Mouse (Mus musculus) heart, embryonic 11.5 days (tissue): ENCODE measurements around the gene Mta3. TPM values are rescaled to one million over a fixed set of nuclear protein-coding genes. Genes with fewer than 3 reads are reported as not detected.

ENCODE experiments used
- ATAC-seq: fragments of 200-750 bp; cut with Nextera tagmentation; replicated peaks from 2 replicates; pipeline ENCODE4 v1.8.0; 2017; ENCODE audit warnings: moderate library complexity; ENCODE audit not compliant: insufficient number of reproducible peaks, low FRiP score, low TSS enrichment
- H3K27ac ChIP-seq: fragments of 300-500 bp; sonication (generic); 2 replicates; pipeline ENCODE4 v1.5.1; 2014; ENCODE audit warnings: mild to moderate bottlenecking, low read depth, low read length
- H3K27me3 ChIP-seq: fragments of 300-500 bp; sonication (generic); 2 replicates; pipeline ENCODE4 v1.6.1; 2014; ENCODE audit warnings: mild to moderate bottlenecking, low read length, mixed read lengths; ENCODE audit not compliant: control insufficient read depth, insufficient read depth
- H3K36me3 ChIP-seq: fragments of 300-500 bp; sonication (generic); 2 replicates; pipeline ENCODE4 v1.6.1; 2014; ENCODE audit warnings: mild to moderate bottlenecking, low read length, moderate library complexity, mixed read lengths; ENCODE audit not compliant: control insufficient read depth, insufficient read depth
- H3K4me1 ChIP-seq: fragments of 300-500 bp; sonication (generic); 2 replicates; pipeline ENCODE4 v1.6.1; 2014; ENCODE audit warnings: low read length; ENCODE audit not compliant: control insufficient read depth, insufficient read depth
- H3K4me2 ChIP-seq: fragments of 300-500 bp; sonication (generic); 2 replicates; pipeline ENCODE4 v1.6.1; 2014; ENCODE audit warnings: mild to moderate bottlenecking, moderate library complexity
- H3K4me3 ChIP-seq: fragments of 300-500 bp; sonication (generic); 2 replicates; pipeline ENCODE4 v1.5.1; 2014; ENCODE audit warnings: low read depth, low read length
- H3K9ac ChIP-seq: fragments of 300-500 bp; sonication (generic); 2 replicates; pipeline ENCODE4 v1.6.1; 2014; ENCODE audit warnings: mild to moderate bottlenecking, low read depth, low read length, moderate library complexity
- H3K9me3 ChIP-seq: fragments of 300-500 bp; sonication (generic); replicated peaks from 2 replicates; pipeline ENCODE4 v1.6.1; 2016; ENCODE audit warnings: low read length; ENCODE audit not compliant: control insufficient read depth
- WGBS: fragments of 180-500 bp; shearing (Covaris S2); extraction: QIAGEN DNeasy Blood & Tissue Kit; methylation state at CpG from one replicate; pipeline ENCODE4 v1.1.7; 2014; ENCODE audit not compliant: insufficient replicate concordance; 5-methylcytosine and 5-hydroxymethylcytosine counted together
- polyA plus RNA-seq: library from polyadenylated mRNA; unstranded; fragments of >200 nt; fragmentation: Nextera tagmentation; extraction: Ambion mirVana; gene quantifications from 2 replicates; pipeline ENCODE4 v1.2.1, GENCODE M21; 2014

The Mta3 gene
- polyA plus RNA-seq, 1 experiment from 2014 or later = 48.6 TPM

GRCm38 (mm10) chr17:83681977-83682376 is 24.0 kb upstream of the Mta3 start:
- 58% methylated on average over 7 of the region's 7 CpGs for WGBS
- Histone ChIP-seq H3K27me3 (no peaks in the 10 kb centered on the region), H3K27ac (no peak overlapping the region), H3K4me1 (no peaks in the 10 kb centered on the region), H3K4me2 (no peak overlapping the region), H3K36me3 (no peaks in the 10 kb centered on the region), H3K9me3 (no peaks in the 10 kb centered on the region), H3K4me3 (no peak overlapping the region), H3K9ac (no peak overlapping the region)
- ATAC-seq = no peak

- no peak overlapping the region for H3K4me2 ChIP-seq
- no peaks in the 10 kb centered on the region for H3K4me1 ChIP-seq
- 73% methylated on average over 7 of the region's 7 CpGs for WGBS
- no peak overlapping the region for H3K27ac ChIP-seq
- no peak overlapping the region for H3K4me3 ChIP-seq
- H3K9me3 ChIP-seq = no peaks in the 10 kb centered on the region
- H3K9ac ChIP-seq = no peak overlapping the region
- ATAC-seq = no peak
- H3K27me3 ChIP-seq = no peaks in the 10 kb centered on the region
- H3K36me3 ChIP-seq = no peaks in the 10 kb centered on the region
These were observed 21.5 kb upstream of the Mta3 start for GRCm38 (mm10) chr17:83684475-83684874.

GRCm38 (mm10) chr17:83690418-83690817 is 15.5 kb upstream of the Mta3 start:
- no peaks in the 10 kb centered on the region for H3K27me3 ChIP-seq
- peaks cover 3% of the 10 kb centered on the region for H3K9me3 ChIP-seq
- no peak for ATAC-seq
- 25% methylated on average over 2 of the region's 2 CpGs for WGBS
- no peaks in the 10 kb centered on the region for H3K36me3 ChIP-seq
- H3K4me3 ChIP-seq = no peak overlapping the region
- no peak overlapping the region for H3K9ac ChIP-seq
- no peak overlapping the region for H3K4me2 ChIP-seq
- H3K27ac ChIP-seq = no peak overlapping the region
- peaks cover 7% of the 10 kb centered on the region; the same call in 1 of the 2 replicates for H3K4me1 ChIP-seq

- ATAC-seq = no peak
- peaks cover 7% of the 10 kb centered on the region; the same call in 1 of the 2 replicates for H3K4me1 ChIP-seq
- H3K4me2 ChIP-seq = no peak overlapping the region
- H3K9ac ChIP-seq = no peak overlapping the region
- H3K27ac ChIP-seq = no peak overlapping the region
- no peaks in the 10 kb centered on the region for H3K36me3 ChIP-seq
- H3K27me3 ChIP-seq = no peaks in the 10 kb centered on the region
- no peak overlapping the region for H3K4me3 ChIP-seq
- WGBS = 45% methylated on average over 4 of the region's 4 CpGs
- H3K9me3 ChIP-seq = peaks cover 3% of the 10 kb centered on the region
These were observed 14.6 kb upstream of the Mta3 start for GRCm38 (mm10) chr17:83691379-83691778.

GRCm38 (mm10) chr17:83693941-83694340 is 12.0 kb upstream of the Mta3 start:
- H3K9me3 ChIP-seq = peaks cover 3% of the 10 kb centered on the region
- H3K4me2 ChIP-seq = no peak overlapping the region
- peaks cover 7% of the 10 kb centered on the region; the same call in 1 of the 2 replicates for H3K4me1 ChIP-seq
- no peak overlapping the region for H3K27ac ChIP-seq
- WGBS = 82% methylated on average over 9 of the region's 9 CpGs
- no peak overlapping the region for H3K9ac ChIP-seq
- H3K36me3 ChIP-seq = no peaks in the 10 kb centered on the region
- no peak overlapping the region for H3K4me3 ChIP-seq
- no peak for ATAC-seq
- H3K27me3 ChIP-seq = no peaks in the 10 kb centered on the region

GRCm38 (mm10) chr17:83695785-83696184 is 10.2 kb upstream of the Mta3 start:
- Histone ChIP-seq H3K4me2 (no peak overlapping the region), H3K4me1 (peaks cover 5% of the 10 kb centered on the region; the same call in 1 of the 2 replicates), H3K27ac (no peak overlapping the region), H3K9ac (no peak overlapping the region), H3K36me3 (no peaks in the 10 kb centered on the region), H3K9me3 (peaks cover 3% of the 10 kb centered on the region), H3K4me3 (no peak overlapping the region), H3K27me3 (no peaks in the 10 kb centered on the region)
- WGBS = 75% methylated on average over 2 of the region's 2 CpGs
- ATAC-seq = no peak

- no peak overlapping the region for H3K27ac ChIP-seq
- WGBS = 64% methylated on average over 8 of the region's 8 CpGs
- no peak overlapping the region for H3K4me3 ChIP-seq
- H3K9ac ChIP-seq = no peak overlapping the region
- ATAC-seq = no peak
- H3K27me3 ChIP-seq = no peaks in the 10 kb centered on the region
- H3K4me2 ChIP-seq = no peak overlapping the region
- no peaks in the 10 kb centered on the region for H3K4me1 ChIP-seq
- no peaks in the 10 kb centered on the region for H3K36me3 ChIP-seq
- H3K9me3 ChIP-seq = no peaks in the 10 kb centered on the region
These were observed 6.8 kb upstream of the Mta3 start for GRCm38 (mm10) chr17:83699062-83699724.

GRCm38 (mm10) chr17:83700125-83700524 is 5.8 kb upstream of the Mta3 start:
- Histone ChIP-seq H3K27me3 (no peaks in the 10 kb centered on the region), H3K9me3 (no peaks in the 10 kb centered on the region), H3K9ac (no peak overlapping the region), H3K4me1 (no peaks in the 10 kb centered on the region), H3K36me3 (no peaks in the 10 kb centered on the region), H3K27ac (no peak overlapping the region), H3K4me2 (no peak overlapping the region), H3K4me3 (no peak overlapping the region)
- no peak for ATAC-seq
- WGBS = 82% methylated on average over 9 of the region's 9 CpGs

GRCm38 (mm10) chr17:83704469-83704868 is 1.5 kb upstream of the Mta3 start:
- H3K4me2 ChIP-seq = no peak overlapping the region
- H3K9ac ChIP-seq = no peak overlapping the region
- no peak overlapping the region; the same call in 1 of the 2 replicates for H3K4me3 ChIP-seq
- WGBS = 90% methylated on average over 5 of the region's 5 CpGs
- peaks cover 5% of the 10 kb centered on the region; the same call in 1 of the 2 replicates for H3K36me3 ChIP-seq
- H3K4me1 ChIP-seq = peaks cover 4% of the 10 kb centered on the region; the same call in 1 of the 2 replicates
- no peak for ATAC-seq
- no peaks in the 10 kb centered on the region for H3K27me3 ChIP-seq
- H3K27ac ChIP-seq = no peak overlapping the region
- H3K9me3 ChIP-seq = no peaks in the 10 kb centered on the region
